10 mouse cellular contexts compared by ENCODE assay signal in genomic region chr1:134913535-134913934, GRCm38 (mm10). TPM values are rescaled to one million over a fixed set of nuclear protein-coding genes. Genes with fewer than 3 reads are reported as not detected.
A peak's percentile ranks its signal among the peaks of the same experiment; 100 is the strongest.
DNase-seq lines count a peak whose midpoint lies in the region; ATAC-seq and TF ChIP-seq lines count a peak whose summit lies in the region.
"Had no signal": no experiment of that assay in that cellular context is flagged by ENCODE, and none has a peak within 500 bp of the region (broad histone marks: within the 10 kb centered on the region; RNA-seq: fewer than 3 reads in every experiment).

No protein-coding gene starts in this region.

- no peak overlapping the region for H3K4me2 ChIP-seq in limb, embryonic 14.5 days (replicated peaks; ENCODE audit: low read depth, low read length, severe bottlenecking)
- no peak overlapping the region for H3K4me2 ChIP-seq in heart, embryonic 15.5 days
- H3K4me2 ChIP-seq in forebrain, embryonic 12.5 days, result no peak overlapping the region
- H3K4me2 ChIP-seq: hindbrain, embryonic 15.5 days; midbrain, embryonic 15.5 days had no signal

- no peaks in the 10 kb centered on the region for H3K27me3 ChIP-seq in limb, embryonic 14.5 days (ENCODE audit: control insufficient read depth, insufficient read depth, low read length)
- no peaks in the 10 kb centered on the region for H3K27me3 ChIP-seq in limb, embryonic 10.5 days (ENCODE audit: low read depth, poor library complexity, severe bottlenecking)
- H3K27me3 ChIP-seq in heart, embryonic 15.5 days, result no peaks in the 10 kb centered on the region
- H3K27me3 ChIP-seq in forebrain, embryonic 12.5 days, result no peaks in the 10 kb centered on the region
- H3K27me3 ChIP-seq: hindbrain, embryonic 15.5 days; midbrain, embryonic 15.5 days had no signal

- H3K27ac ChIP-seq in limb, embryonic 14.5 days (replicated peaks; ENCODE audit: low read depth, low read length), result no peak overlapping the region
- no peak overlapping the region for H3K27ac ChIP-seq in limb, embryonic 10.5 days
- H3K27ac ChIP-seq in heart, embryonic 15.5 days, result peak overlapping the region; percentile 71
- no peak overlapping the region for H3K27ac ChIP-seq in forebrain, embryonic 12.5 days
- H3K27ac ChIP-seq: hindbrain, embryonic 15.5 days; liver, embryonic 14.5 days; midbrain, embryonic 15.5 days had no signal

- H3K9me3 ChIP-seq in limb, embryonic 14.5 days (ENCODE audit: control insufficient read depth, low read length), result no peaks in the 10 kb centered on the region
- no peaks in the 10 kb centered on the region for H3K9me3 ChIP-seq in limb, embryonic 10.5 days (replicated peaks)
- H3K9me3 ChIP-seq in heart, embryonic 15.5 days (replicated peaks), result no peaks in the 10 kb centered on the region
- H3K9me3 ChIP-seq in forebrain, embryonic 12.5 days, result no peaks in the 10 kb centered on the region
- H3K9me3 ChIP-seq: hindbrain, embryonic 15.5 days; midbrain, embryonic 15.5 days had no signal

- 57% methylated on average over 4 of the region's 4 CpGs for WGBS in limb, embryonic 14.5 days
- WGBS in limb, embryonic 10.5 days, result 95% methylated on average over 4 of the region's 4 CpGs
- 73% methylated on average over 4 of the region's 4 CpGs for WGBS in heart, embryonic 15.5 days
- 89% methylated on average over 4 of the region's 4 CpGs for WGBS in forebrain, embryonic 12.5 days

- no peak for ATAC-seq in limb, embryonic 14.5 days (ENCODE audit: low FRiP score, low read depth)
- no peak for ATAC-seq in heart, embryonic 15.5 days (replicated peaks; ENCODE audit: insufficient number of reproducible peaks, insufficient read depth, low FRiP score, low read depth)
- ATAC-seq in forebrain, embryonic 12.5 days (ENCODE audit: low FRiP score), result no peak
- ATAC-seq: midbrain, embryonic 15.5 days had no signal

- peaks cover 3% of the 10 kb centered on the region; the same call in 1 of the 2 replicates for H3K4me1 ChIP-seq in limb, embryonic 14.5 days (ENCODE audit: control insufficient read depth, insufficient read depth, low read length)
- no peaks in the 10 kb centered on the region for H3K4me1 ChIP-seq in limb, embryonic 10.5 days
- H3K4me1 ChIP-seq in heart, embryonic 15.5 days (replicated peaks), result peaks cover 47% of the 10 kb centered on the region
- H3K4me1 ChIP-seq in forebrain, embryonic 12.5 days, result no peaks in the 10 kb centered on the region; the same call in 1 of the 2 replicates
- H3K4me1 ChIP-seq: hindbrain, embryonic 15.5 days; midbrain, embryonic 15.5 days had no signal

- H3K36me3 ChIP-seq in limb, embryonic 14.5 days (ENCODE audit: control insufficient read depth, insufficient read depth, low read length), result no peaks in the 10 kb centered on the region
- H3K36me3 ChIP-seq in limb, embryonic 10.5 days, result no peaks in the 10 kb centered on the region
- H3K36me3 ChIP-seq in heart, embryonic 15.5 days, result no peaks in the 10 kb centered on the region
- H3K36me3 ChIP-seq in forebrain, embryonic 12.5 days (replicated peaks), result no peaks in the 10 kb centered on the region
- H3K36me3 ChIP-seq: hindbrain, embryonic 15.5 days; midbrain, embryonic 15.5 days had no signal

- TF ChIP-seq POLR2A in limb, embryonic 14.5 days (IDR thresholded peaks at IDR 0.05; ENCODE audit: borderline replicate concordance, extremely low read depth, insufficient read depth, insufficient read length), result no peak

- no peak overlapping the region for H3K4me3 ChIP-seq in limb, embryonic 14.5 days (replicated peaks; ENCODE audit: low read length)
- H3K4me3 ChIP-seq in limb, embryonic 10.5 days, result no peak overlapping the region
- H3K4me3 ChIP-seq in heart, embryonic 15.5 days, result no peak overlapping the region
- no peak overlapping the region for H3K4me3 ChIP-seq in forebrain, embryonic 12.5 days (replicated peaks)
- H3K4me3 ChIP-seq: hindbrain, embryonic 15.5 days; midbrain, embryonic 15.5 days had no signal

- H3K9ac ChIP-seq in limb, embryonic 14.5 days (ENCODE audit: low read depth, low read length, severe bottlenecking), result no peak overlapping the region
- no peak overlapping the region for H3K9ac ChIP-seq in heart, embryonic 15.5 days
- H3K9ac ChIP-seq in forebrain, embryonic 12.5 days, result no peak overlapping the region
- H3K9ac ChIP-seq: hindbrain, embryonic 15.5 days; liver, embryonic 14.5 days; midbrain, embryonic 15.5 days had no signal

- peak; percentile 52 for DNase-seq in limb, embryonic 14.5 days (ENCODE audit: low spot score)
- DNase-seq in limb, embryonic 10.5 days (ENCODE audit: low spot score), result no peak
- peak; percentile 47 to 52 for DNase-seq in adrenal gland, postnatal 36 days
- DNase-seq in cerebellum, postnatal 36 days, result peak; percentile 18 to 38
- DNase-seq in right cerebral cortex, postnatal 25 days, result no peak

RNA-seq across cellular contexts. Expression of gene Ppp1r12b, which starts 42.2 kb away (rescaled TPM):
- polyA plus RNA-seq in limb, embryonic 14.5 days (2012; rRNA removed), result 10.9 and 11.4 TPM in 2 replicates
- polyA plus RNA-seq in limb, embryonic 14.5 days (2014; fragmentation: Nextera tagmentation; extraction: Ambion mirVana), result 9.2 and 9.3 TPM in 2 replicates
- polyA plus RNA-seq in limb, embryonic 10.5 days (2016; fragmentation: Nextera tagmentation; extraction: Ambion mirVana), result 5.5 and 5.7 TPM in 2 replicates
- total RNA-seq in adrenal gland, postnatal 36 days (2021), result 10 to 100 TPM; 10.5 to 11.4 TPM
- polyA plus RNA-seq in heart, embryonic 15.5 days (2015; fragmentation: Nextera tagmentation; extraction: Ambion mirVana), result 25.4 and 26.0 TPM in 2 replicates
- polyA plus RNA-seq in forebrain, embryonic 12.5 days (2016; fragmentation: Nextera tagmentation; extraction: Ambion mirVana), result 12.2 and 13.8 TPM in 2 replicates

RNA-seq across cellular contexts. Expression of gene Ube2t, which starts 48.8 kb away (rescaled TPM):
- polyA plus RNA-seq in limb, embryonic 14.5 days (2012; rRNA removed), result 20.5 and 23.5 TPM in 2 replicates
- polyA plus RNA-seq in limb, embryonic 14.5 days (2014; fragmentation: Nextera tagmentation; extraction: Ambion mirVana), result 21.7 and 24.3 TPM in 2 replicates
- 50.2 and 51.1 TPM in 2 replicates for polyA plus RNA-seq in limb, embryonic 10.5 days (2016; fragmentation: Nextera tagmentation; extraction: Ambion mirVana)
- total RNA-seq in adrenal gland, postnatal 36 days (2021), result 1 to 10 TPM; 2.5 to 3.3 TPM
- 42.8 and 48.2 TPM in 2 replicates for polyA plus RNA-seq in heart, embryonic 15.5 days (2015; fragmentation: Nextera tagmentation; extraction: Ambion mirVana)
- polyA plus RNA-seq in forebrain, embryonic 12.5 days (2016; fragmentation: Nextera tagmentation; extraction: Ambion mirVana), result 49.7 and 50.3 TPM in 2 replicates

Comparison
In these comparisons a context has a peak if more than half of its experiments do, and no peak if none do; other contexts are left out.
1. DNase-seq: peak in limb, embryonic 14.5 days (single experiment), adrenal gland, postnatal 36 days (2 of 2) and cerebellum, postnatal 36 days (2 of 2); none in limb, embryonic 10.5 days (single experiment) and right cerebral cortex, postnatal 25 days (single experiment).